Mouse (Mus musculus) G1E (cell line): Measurements from ENCODE around the gene Zfp322a.

Source experiments
- CTCF ChIP-seq: IDR thresholded peaks from 2 replicates; pipeline ENCODE4 v1.5.1; 2012; ENCODE audit warnings: low read depth, low read length, inconsistent platforms, mixed read lengths
- GATA1 ChIP-seq: IDR thresholded peaks from 2 replicates; pipeline ENCODE4 v1.6.1; 2012; ENCODE audit warnings: borderline replicate concordance, low read length, inconsistent platforms, mixed read lengths

GRCm38 (mm10) chr13:23396246-23396703 is 27.3 kb upstream of the Zfp322a start:
- TF ChIP-seq CTCF (no peak), GATA1 (no peak)
